Mouse (Mus musculus) small intestine, adult 2 months (tissue): ENCODE results near the gene Trappc1.

ENCODE experiments used
- CTCF ChIP-seq: fragments of 200-500 bp; IDR thresholded peaks from 2 replicates; pipeline ENCODE4 v1.5.1; 2012; ENCODE audit warnings: low read depth, mild to moderate bottlenecking, control low read depth, inconsistent platforms, low read length, moderate library complexity, mixed read lengths; ENCODE audit not compliant: insufficient replicate concordance, insufficient read length; ENCODE audit errors: extremely low read depth
- POLR2A ChIP-seq: fragments of 200-500 bp; IDR thresholded peaks from 2 replicates; pipeline ENCODE4 v1.6.1; 2012; ENCODE audit warnings: low read depth, mild to moderate bottlenecking, control low read depth, inconsistent platforms, low read length, moderate library complexity

DNA sequence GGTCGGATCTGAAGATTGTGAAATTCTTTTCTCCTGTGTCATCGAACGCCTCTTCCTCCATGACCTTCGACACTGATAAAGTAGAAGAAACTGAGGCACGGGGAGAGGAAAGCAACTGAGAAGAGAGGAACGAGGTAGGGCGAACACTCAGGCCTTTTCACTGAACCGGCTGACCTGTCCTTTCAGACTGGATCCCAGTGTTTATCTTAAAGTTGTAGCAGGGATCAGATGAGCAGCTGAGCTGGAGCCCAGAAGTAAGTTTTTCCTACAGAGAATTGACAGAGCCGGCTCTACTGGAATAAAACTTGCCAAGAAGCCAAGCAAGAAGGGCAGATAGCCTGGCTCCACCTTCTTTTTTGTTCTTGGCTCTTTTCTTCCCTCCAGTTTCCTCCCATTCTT, 47.0 kb downstream of the Trappc1 start:
- TF ChIP-seq CTCF (no peak), POLR2A (no peak)
